Mouse (Mus musculus): ENCODE results near the gene Cenpm. TPM values are rescaled to one million over a fixed set of nuclear protein-coding genes. Genes with fewer than 3 reads are reported as not detected.

Cenpm gene
- 177 and 187 TPM in 2 replicates for polyA plus RNA-seq (2012)

DNA sequence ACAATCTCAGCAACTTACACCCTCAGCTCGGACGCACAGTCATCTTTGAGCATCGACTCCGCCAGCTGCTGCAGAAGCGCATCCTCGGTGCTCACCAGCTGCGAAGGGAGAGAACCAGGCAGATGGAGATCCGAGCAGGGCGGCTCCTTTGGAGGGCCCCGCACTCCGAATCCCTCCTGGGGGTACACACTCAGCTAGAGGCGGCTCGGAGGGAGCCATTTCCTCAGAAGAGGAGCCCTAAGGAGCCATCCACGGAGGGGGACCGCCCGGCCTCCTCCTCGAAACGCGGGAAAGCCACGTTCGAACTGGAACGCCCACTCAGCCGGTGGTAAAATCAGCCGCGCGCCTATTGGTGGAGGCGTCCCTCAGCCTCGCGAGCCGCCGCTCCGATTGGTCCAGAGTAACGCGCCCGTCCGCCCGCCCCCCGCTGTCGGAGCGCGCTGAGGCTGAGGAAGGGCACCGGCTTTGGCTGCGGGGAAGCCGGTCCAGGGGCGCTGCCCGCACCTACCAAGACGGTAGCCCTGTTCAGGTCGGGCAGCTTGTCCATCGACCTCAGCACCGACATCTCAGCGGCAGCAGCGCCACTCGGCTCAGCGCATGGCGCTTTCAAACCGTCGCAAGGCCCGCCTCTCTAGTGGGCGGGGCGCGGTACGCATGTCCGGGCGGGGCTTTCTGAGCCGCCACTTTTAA, at the start of gene Cenpm:
TSS of gene Cenpm (minus strand) at position 634 of the 690 bp plus-strand sequence.
- no peak for TF ChIP-seq GATA1 (IDR thresholded peaks at IDR 0.05; ENCODE audit: low read length)

DNA sequence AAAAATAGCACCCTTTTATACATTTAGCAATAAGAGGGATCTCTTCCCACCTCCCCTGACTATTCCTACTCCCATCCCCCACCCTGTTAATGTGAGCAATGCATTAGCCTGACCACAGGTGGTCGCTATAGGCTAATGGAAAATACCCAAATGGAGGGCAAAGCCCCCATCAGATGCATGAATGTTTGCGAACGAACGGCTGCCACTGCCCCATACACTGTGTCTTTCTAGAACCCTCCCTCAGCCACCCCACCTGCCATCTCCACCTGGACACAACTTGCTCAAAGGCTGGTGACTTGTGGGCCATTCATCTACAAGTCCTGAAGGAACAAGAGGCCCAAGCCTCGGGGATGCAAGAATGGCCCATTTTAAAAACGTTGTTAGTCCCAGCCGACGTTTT, 49.5 kb upstream of the Cenpm start:
- no peak for TF ChIP-seq GATA1 (IDR thresholded peaks at IDR 0.05; ENCODE audit: low read length)

DNA sequence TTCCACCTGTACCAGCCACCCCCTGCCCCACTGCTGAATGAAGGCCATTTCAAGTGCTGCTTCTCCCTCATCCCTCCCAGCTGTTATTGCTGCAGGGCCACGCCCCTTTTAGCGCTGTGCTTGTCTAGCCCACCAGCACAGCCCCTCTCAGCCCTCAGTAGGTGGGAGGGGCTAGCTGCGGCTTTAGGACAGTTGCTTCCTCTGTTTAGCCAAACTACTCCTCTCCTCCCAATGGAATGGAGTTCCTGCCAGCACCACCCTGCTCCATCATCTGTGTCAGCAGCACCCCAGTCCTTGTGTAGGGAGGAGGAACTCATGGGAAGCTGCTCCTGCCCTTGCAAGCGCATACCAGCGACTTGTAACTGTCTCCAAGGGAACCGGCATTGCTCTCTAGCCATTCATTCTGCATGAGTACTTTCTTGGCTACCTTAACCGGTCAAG, 48.7 kb upstream of the Cenpm start:
- no peak for TF ChIP-seq GATA1 (IDR thresholded peaks at IDR 0.05; ENCODE audit: low read length)

DNA sequence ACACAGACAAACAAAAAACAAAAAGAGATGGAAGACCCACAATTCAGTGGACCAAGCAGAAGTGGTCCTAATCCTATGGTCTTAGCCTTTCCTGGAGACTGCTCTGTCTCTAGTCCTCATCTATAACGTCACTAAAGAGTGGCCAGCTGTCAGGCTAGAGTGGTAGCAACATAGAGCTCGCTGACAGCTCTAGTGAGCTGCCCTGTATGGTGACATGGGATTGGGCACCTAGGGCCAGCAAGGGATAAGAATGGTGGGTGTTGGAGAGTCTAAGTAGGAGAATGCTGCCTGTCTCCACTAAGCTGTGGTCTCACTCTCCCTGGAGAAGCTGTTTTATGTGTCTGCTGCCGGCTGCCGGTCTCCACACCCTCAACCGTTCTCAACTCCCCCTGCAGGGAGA, 48.3 kb upstream of the Cenpm start:
- TF ChIP-seq GATA1 (IDR thresholded peaks at IDR 0.05; ENCODE audit: low read length): no peak

DNA sequence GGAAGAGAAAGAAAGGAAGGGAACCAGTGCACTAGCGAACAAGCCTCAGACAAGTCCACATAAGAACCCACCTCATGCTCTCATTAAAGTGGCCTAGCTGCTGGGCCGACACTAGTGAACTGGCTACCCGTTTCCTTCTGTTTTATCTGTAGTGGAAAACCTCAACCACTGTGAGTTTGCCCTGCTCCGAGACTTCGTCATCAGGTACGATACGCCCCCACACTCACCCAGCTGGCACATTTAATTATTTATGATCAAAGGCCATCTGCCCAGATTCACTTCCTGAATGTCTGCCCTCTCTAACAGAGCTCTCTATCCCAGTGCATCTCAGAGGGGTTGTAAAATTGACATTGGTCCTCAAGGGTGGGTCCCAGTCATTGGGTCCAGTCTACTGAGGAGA, 45.7 kb upstream of the Cenpm start:
- no peak for TF ChIP-seq GATA1 (IDR thresholded peaks at IDR 0.05; ENCODE audit: low read length)

DNA sequence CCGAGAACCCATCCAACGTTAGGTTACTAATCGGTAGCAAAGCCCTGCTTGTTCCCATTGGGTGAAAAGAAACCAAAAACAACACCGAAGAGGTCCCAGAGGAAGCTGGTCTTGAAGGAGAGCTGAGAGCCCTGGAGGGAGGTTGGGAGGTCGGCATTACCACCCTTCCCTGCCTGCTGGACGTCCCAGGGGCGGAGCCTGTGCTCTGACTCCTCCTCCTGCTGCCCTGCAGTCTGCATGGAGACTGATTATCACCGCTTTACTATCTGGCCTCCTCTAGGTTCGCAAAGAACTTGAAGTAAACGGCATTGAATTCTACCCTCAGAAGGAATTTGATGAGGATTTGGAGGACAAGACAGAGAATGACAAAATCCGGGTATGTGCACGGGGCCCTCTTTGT, 41.6 kb upstream of the Cenpm start:
- TF ChIP-seq GATA1 (IDR thresholded peaks at IDR 0.05; ENCODE audit: low read length): no peak

DNA sequence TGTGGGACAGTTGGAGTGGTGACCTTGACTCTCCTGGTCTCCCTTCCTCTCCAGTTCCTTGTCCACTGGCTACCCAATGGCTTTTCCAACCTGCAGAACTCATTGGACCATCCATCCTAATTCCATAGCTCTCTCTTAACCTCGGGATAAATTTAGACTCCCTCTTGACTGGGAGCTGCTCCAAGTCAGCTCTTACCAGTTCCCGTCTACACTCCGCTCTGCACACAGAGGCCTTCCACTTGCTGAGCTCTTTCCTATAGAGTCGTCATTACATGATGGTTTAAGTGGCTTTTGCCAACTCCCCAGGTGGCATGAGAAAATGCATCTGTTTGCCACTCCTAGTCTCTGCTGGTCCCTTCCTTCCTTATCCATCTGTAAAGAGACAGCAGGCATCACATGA, 36.1 kb upstream of the Cenpm start:
- no peak for TF ChIP-seq GATA1 (IDR thresholded peaks at IDR 0.05; ENCODE audit: low read length)

DNA sequence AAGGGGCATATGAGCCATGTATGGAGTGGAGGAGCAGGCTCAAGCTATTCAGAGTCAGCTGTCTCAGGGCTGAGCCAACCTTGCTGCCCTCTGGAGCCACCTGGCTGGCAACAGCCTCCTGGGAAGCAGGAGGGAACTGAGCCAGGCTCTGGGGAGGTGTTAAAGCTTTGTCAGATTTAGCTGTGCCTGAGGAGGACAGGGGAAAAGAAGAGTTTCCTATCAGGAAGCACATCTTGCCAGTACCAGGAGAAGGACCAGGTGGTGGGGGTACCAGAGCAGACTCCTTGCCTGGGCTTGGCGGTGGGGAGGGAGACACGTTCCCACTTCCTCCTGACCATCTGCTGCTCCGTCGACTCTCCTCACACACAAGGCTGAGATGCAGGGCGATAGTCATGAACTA, 33.0 kb upstream of the Cenpm start:
- TF ChIP-seq GATA1 (IDR thresholded peaks at IDR 0.05; ENCODE audit: low read length): no peak

DNA sequence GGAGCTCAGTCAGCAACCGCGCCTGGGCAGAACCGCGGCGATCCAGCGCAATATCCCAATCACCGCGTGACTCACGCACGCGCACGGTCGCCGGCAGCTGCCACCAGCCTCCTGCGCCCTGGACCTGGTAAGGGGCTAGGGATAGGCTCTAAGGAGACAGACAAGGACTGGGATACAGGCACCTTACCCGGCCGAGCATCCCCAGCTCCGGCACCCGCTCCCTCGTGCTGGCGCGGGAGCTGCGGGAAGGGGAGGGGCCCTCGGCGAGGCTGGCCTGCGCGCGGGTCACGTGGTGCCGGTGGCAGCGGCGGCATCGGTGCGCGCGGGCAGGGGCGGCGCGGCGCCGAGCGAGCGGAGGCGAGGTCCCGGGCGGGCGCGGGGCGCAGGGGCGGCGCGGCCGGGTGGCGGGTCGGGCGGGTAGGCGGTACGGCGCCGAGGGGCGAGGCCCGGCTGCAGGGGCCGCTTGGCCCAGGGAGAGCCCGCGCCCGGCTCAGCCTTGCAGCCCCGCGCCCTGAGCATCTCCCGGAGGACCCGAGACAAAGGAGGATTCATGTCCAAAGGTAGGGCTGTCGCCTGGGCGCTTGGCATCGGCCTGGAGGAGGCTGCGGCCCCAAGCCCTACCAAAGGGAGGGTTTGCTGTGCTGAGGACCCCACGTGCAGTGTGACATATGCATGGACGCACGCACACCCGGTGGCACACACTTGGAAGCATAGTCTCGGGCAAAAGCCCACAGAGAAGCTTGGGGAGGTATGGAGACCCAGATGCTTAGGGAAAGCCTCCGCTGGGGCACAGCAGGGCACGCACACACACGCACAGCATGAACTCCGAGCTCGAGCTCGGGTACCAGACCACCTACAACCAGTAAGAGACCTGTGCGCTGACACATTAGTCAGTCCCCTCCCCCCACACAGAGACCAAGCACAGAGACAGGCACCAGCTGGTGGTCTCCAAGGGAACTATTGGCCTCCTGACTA, 30.7 kb upstream of the Cenpm start:
- TF ChIP-seq GATA1 (IDR thresholded peaks at IDR 0.05; ENCODE audit: low read length): no peak

DNA sequence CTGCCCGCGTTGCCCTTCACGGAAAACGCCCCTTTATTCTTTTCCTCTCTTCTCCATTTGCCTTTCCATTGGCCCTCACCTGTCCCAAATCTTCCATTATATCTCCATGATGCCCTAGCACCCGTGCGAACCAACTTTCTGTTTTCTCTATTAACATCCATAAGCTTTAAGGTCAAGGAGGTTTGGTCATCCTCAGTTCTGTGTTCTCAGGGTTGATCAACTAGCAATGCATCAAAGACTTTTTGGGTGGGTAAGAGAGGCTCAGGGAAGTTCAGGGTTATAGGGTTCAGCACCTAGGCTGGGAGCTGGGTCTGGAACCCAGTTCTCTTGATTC, 30.0 kb upstream of the Cenpm start, which contains the start of gene Sept3:
TSS of gene Sept3 (plus strand) at position 301 of the 334 bp plus-strand sequence.
- TF ChIP-seq GATA1 (IDR thresholded peaks at IDR 0.05; ENCODE audit: low read length): no peak

DNA sequence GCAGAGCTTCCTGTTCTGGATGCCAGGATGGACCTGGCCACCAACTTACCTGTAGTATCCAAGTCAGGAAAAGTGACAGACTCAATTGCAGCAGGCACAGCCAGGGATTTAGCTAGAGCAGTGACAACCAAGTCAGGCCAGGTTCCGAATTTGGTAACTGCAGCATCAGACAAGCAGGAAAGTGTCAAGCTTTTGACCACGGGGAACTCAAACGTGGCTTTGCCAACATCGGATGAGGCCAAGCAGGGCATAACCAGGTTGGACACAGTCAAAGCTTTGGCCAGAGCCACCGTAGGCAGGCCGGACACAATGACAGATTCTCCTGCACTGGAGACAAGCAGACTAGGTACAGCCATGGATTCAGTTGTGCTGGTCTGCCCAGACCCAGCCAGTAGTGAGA, 27.7 kb upstream of the Cenpm start:
- TF ChIP-seq GATA1 (IDR thresholded peaks at IDR 0.05; ENCODE audit: low read length): no peak

DNA sequence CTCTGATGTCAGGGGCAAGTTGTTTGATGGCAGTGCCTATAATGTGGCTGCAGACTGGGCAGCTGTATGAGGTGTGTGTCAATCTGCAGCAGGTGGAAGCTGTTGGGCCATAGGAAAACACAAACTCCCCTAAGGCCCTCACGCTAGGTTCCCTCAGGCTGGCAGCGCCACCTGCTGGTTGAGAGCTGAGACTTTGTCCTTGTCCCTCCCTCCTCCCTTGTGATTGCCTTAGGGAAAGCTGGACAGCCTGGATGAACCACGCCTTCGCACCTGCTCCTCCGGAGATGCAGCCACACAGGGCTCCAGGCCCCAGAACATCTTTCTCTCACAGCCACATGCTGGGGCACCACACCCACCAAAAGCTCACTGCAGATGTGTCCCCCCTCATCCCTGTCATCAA, 26.7 kb upstream of the Cenpm start:
- no peak for TF ChIP-seq GATA1 (IDR thresholded peaks at IDR 0.05; ENCODE audit: low read length)

DNA sequence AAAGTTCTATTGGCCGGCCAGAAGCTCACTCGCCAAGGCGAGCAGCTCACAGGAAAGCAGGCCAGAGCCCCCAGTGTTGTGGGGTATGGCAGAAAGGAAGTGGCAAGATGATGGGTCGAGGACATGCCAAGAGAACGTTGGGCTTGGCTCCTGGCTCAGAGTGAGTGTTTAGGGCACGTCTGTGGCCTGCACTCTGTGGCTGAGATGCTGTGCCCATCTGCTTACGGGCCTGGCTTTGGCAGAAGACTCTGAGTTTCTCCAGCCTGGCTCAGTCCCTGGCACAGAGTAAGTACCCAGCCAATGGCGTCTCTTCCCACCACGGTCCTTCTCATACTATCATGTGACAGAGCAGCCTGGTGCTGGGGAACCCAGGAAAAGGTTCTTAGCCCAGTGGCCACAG, 24.2 kb upstream of the Cenpm start:
- TF ChIP-seq GATA1 (IDR thresholded peaks at IDR 0.05; ENCODE audit: low read length): no peak

DNA sequence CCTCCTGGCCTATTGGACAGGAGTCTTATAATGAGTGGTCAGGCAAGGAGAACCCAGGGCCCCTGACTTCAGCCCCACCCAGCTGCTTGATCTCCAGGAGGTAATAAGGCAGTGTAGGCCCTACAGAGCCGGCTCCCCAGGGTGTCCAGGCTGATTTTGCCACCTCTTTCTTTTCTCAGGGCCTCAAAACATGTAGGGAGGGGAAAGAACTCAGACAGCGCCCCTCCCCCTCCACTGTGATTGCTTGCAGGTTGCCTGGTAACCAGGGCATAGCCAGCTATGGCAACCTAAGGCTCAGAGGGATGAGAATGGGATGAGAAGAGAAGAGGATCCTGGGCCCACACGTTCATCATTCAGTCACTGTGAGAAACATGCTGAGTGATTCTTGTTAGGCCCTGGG, 23.6 kb upstream of the Cenpm start:
- no peak for TF ChIP-seq GATA1 (IDR thresholded peaks at IDR 0.05; ENCODE audit: low read length)

DNA sequence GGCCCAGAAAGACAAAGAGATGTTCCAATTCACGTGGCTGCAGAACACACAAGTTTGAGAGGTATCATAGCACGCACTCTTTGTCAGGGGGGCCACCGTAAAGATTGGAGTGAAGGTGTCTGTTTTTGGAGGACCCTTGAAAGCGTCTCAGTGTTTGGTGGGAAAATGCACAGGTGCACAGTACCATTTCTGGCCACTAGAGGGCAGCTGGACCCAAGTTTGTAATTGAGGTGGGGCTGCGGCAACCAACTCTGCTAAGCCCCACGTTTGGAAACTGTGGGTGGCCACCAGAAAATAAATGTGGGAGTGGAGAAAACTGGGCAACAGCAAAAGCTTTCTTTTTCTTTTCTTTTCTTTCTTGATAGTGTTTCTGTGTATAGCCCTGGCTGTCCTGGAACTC, 21.8 kb upstream of the Cenpm start:
- TF ChIP-seq GATA1 (IDR thresholded peaks at IDR 0.05; ENCODE audit: low read length): no peak

DNA sequence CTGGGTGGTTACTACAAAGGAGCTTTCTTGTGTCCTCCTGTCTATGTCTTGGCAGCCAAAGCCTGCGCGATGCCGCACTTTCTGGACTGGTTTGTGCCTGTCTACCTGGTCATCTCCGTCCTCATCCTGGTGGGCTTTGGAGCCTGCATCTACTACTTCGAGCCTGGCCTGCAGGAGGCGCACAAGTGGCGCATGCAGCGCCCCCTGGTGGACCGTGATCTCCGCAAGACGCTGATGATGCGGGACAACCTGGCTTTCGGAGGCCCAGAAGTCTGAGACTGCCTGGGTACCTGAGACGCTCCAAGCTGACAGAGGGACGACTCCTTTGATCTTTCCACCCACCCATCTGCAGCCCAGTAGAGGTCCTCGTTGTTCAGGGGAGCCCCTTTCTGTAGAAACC, 15.0 kb upstream of the Cenpm start:
- TF ChIP-seq GATA1 (IDR thresholded peaks at IDR 0.05; ENCODE audit: low read length): no peak

DNA sequence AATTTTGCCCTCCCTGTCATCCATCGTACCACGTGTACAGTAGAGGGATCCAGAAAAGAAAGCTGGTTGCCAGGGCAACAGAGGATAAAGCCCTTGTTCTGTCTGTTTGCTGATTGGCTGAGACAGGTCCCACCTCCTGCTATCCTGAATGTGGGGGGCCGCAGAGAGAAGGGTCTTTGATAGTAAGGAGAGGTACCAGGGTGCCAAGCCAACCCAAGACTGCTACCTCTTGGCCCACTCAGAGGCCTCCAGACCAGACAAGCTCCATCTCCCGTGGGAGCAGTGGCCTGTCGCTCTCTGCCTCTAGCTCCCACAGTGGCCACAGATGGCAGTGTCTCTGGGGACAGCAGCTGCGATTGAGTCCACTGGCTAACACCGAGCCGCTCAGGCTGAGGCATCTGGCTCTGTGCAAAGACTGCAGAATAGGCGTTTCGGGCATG, 11.4 kb upstream of the Cenpm start:
- TF ChIP-seq GATA1 (IDR thresholded peaks at IDR 0.05; ENCODE audit: low read length): no peak

Data from G1E-ER4 (cell line).